Mouse (Mus musculus): Measurements from ENCODE around the gene Tmem120a. TPM values are rescaled to one million over a fixed set of nuclear protein-coding genes. Genes with fewer than 3 reads are reported as not detected.

Gene Tmem120a
- polyA plus RNA-seq, 1 experiment from 2014 or later = 88.2 TPM

DNA sequence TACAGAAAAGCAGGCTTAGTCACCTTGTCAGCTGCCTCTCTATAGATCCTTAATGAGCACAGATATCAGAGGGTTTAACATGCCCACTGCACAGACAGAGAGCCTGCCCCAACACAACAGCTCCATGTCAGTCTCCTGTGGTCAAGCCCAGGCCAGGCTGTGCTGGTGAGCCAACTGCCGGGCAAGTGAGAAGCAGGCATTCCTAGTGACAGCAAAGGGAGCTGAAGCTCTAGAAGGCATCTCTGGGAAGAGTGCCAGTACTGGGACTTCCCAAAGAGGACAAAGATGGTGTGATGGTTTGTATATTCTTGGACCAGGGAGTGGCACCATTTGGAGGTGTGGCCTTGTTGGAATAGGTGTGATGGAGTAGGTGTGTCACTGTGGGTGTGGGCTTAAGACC, 6.8 kb upstream of the Tmem120a start:
- 90% methylated on average over 1 of the region's 1 CpGs for WGBS
- Histone ChIP-seq H3K4me3 (replicated peaks) (no peak overlapping the region), H3K4me1 (no peaks in the 10 kb centered on the region), H3K9ac (replicated peaks) (no peak overlapping the region), H3K36me3 (no peaks in the 10 kb centered on the region), H3K27me3 (replicated peaks) (no peaks in the 10 kb centered on the region), H3K4me2 (no peak overlapping the region), H3K9me3 (replicated peaks) (no peaks in the 10 kb centered on the region), H3K27ac (replicated peaks) (no peak overlapping the region)
- ATAC-seq (ENCODE audit: low FRiP score) = no peak

DNA sequence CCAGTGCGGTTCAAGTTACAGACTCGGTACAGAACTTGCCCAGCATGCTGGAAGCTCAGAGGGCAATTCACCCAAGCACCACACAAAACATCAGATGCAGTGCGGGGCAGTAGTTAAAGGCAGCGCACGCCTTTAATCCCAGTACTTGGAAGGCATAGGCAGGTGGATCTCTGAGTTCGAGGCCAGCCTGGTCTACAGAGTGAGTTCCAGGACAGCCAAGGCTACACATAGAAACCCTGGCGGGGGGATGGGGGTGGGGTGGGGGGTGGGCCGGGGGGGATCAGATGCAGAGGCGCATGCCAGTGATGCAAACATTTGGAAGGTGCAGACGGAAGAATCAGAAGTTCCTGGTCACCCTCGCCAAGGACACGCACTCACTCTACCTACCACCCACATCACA, 494 bp upstream of the Tmem120a start:
- peaks cover 17% of the 10 kb centered on the region for H3K4me1 ChIP-seq
- peak overlapping the region; percentile 70; the same call in 1 of the 2 replicates for H3K27ac ChIP-seq (replicated peaks)
- H3K4me3 ChIP-seq (replicated peaks) = peak overlapping the region; percentile 90
- H3K9me3 ChIP-seq (replicated peaks) = no peaks in the 10 kb centered on the region
- WGBS = 19% methylated on average over 12 of the region's 12 CpGs
- H3K36me3 ChIP-seq = peaks cover 16% of the 10 kb centered on the region
- peak overlapping the region; percentile 97 for H3K4me2 ChIP-seq
- ATAC-seq (ENCODE audit: low FRiP score) = no peak; the same call in 1 of the 2 replicates
- H3K9ac ChIP-seq (replicated peaks) = peak overlapping the region; percentile 89
- 0 out of 2 replicates have a peak, but pooled peaks cover 3% of the 10 kb centered on the region for H3K27me3 ChIP-seq (replicated peaks)

- Histone ChIP-seq H3K27me3 (replicated peaks) (0 out of 2 replicates have a peak, but pooled peaks cover 3% of the 10 kb centered on the region), H3K9me3 (replicated peaks) (no peaks in the 10 kb centered on the region), H3K27ac (replicated peaks) (peak overlapping the region; percentile 70; the same call in 1 of the 2 replicates), H3K4me1 (peaks cover 17% of the 10 kb centered on the region), H3K36me3 (peaks cover 16% of the 10 kb centered on the region), H3K4me2 (peak overlapping the region; percentile 97), H3K9ac (replicated peaks) (peak overlapping the region; percentile 89), H3K4me3 (replicated peaks) (peak overlapping the region; percentile 90)
- 21% methylated on average over 18 of the region's 18 CpGs for WGBS
- peak; percentile 70 for ATAC-seq (ENCODE audit: low FRiP score)
Measured at GRCm38 (mm10) chr5:135742941-135743740, 1.1 kb downstream of the Tmem120a start.

DNA sequence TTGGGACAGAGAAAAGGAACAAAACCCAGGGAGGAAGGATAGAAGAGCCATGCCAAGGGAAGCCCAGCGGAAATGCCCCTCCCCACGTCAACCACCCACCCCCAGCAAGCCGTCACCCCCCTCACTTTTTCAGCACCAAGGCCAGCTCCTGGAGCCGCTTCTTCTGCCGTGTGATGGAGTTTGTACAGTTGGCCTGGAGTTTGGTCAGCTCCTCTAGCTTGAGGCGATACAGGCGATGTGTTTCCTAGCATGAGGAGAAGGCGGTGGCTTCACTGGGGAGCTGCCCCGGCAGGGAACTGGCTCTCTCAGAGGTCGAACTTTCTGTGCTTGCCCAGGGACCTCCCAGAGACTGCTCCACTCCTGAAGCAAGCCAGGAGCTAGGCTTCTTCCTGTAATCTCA, 2.1 kb downstream of the Tmem120a start:
- no peak for ATAC-seq (ENCODE audit: low FRiP score)
- 73% methylated on average over 10 of the region's 10 CpGs for WGBS

GRCm38 (mm10) chr5:135738266-135738665, 6.0 kb downstream of the Tmem120a start:
- H3K4me2 ChIP-seq = no peak overlapping the region
- no peaks in the 10 kb centered on the region for H3K9me3 ChIP-seq (replicated peaks)
- 22% methylated on average over 6 of the region's 6 CpGs for WGBS
- H3K27me3 ChIP-seq (replicated peaks) = no peaks in the 10 kb centered on the region
- ATAC-seq (ENCODE audit: low FRiP score) = no peak
- no peak overlapping the region for H3K27ac ChIP-seq (replicated peaks)
- H3K4me3 ChIP-seq (replicated peaks) = no peak overlapping the region
- H3K36me3 ChIP-seq = peaks cover 64% of the 10 kb centered on the region
- H3K4me1 ChIP-seq = peaks cover 7% of the 10 kb centered on the region
- H3K9ac ChIP-seq (replicated peaks) = no peak overlapping the region

More for the DNA sequence above, 2.1 kb downstream of the Tmem120a start:
- Histone ChIP-seq H3K4me2 (no peak overlapping the region), H3K27ac (replicated peaks) (no peak overlapping the region), H3K27me3 (replicated peaks) (0 out of 2 replicates have a peak, but pooled peaks cover 3% of the 10 kb centered on the region), H3K4me3 (replicated peaks) (no peak overlapping the region), H3K9ac (replicated peaks) (no peak overlapping the region), H3K9me3 (replicated peaks) (no peaks in the 10 kb centered on the region), H3K36me3 (peaks cover 26% of the 10 kb centered on the region), H3K4me1 (peaks cover 17% of the 10 kb centered on the region)

DNA sequence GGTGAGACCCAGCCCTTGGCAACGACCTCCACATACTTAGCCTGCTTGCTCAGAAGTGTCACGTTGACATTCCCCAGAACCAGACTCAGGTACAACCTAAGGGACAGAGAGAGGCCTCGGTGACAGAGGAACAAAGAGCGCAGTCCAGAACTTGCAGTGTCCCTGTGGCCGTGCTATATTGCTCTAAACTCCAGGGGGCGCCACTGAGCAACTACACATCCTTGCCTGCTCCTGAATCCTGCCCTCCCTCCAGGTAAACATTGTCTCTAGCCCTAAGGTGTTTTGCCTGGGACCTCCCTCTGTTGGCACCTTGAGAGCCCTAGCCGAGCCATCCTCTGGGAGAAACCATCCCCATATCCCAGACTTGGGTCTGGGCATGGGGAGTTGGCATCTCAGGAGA, 7.1 kb downstream of the Tmem120a start:
- 81% methylated on average over 7 of the region's 7 CpGs for WGBS
- H3K9me3 ChIP-seq (replicated peaks) = no peaks in the 10 kb centered on the region
- no peak for ATAC-seq (ENCODE audit: low FRiP score)
- H3K36me3 ChIP-seq = peaks cover 75% of the 10 kb centered on the region
- H3K4me3 ChIP-seq (replicated peaks) = no peak overlapping the region
- no peak overlapping the region for H3K9ac ChIP-seq (replicated peaks)
- no peak overlapping the region for H3K4me2 ChIP-seq
- no peaks in the 10 kb centered on the region for H3K4me1 ChIP-seq
- no peaks in the 10 kb centered on the region for H3K27me3 ChIP-seq (replicated peaks)
- no peak overlapping the region for H3K27ac ChIP-seq (replicated peaks)

GRCm38 (mm10) chr5:135736544-135736943, 7.7 kb downstream of the Tmem120a start:
- H3K9ac ChIP-seq (replicated peaks) = no peak overlapping the region
- peaks cover 77% of the 10 kb centered on the region for H3K36me3 ChIP-seq
- H3K4me2 ChIP-seq = no peak overlapping the region
- H3K4me1 ChIP-seq = no peaks in the 10 kb centered on the region
- 93% methylated on average over 16 of the region's 16 CpGs for WGBS
- no peak overlapping the region for H3K27ac ChIP-seq (replicated peaks)
- no peaks in the 10 kb centered on the region for H3K27me3 ChIP-seq (replicated peaks)
- no peak for ATAC-seq (ENCODE audit: low FRiP score)
- no peaks in the 10 kb centered on the region for H3K9me3 ChIP-seq (replicated peaks)
- no peak overlapping the region for H3K4me3 ChIP-seq (replicated peaks)

GRCm38 (mm10) chr5:135735741-135736140, 8.5 kb downstream of the Tmem120a start:
- no peak overlapping the region for H3K27ac ChIP-seq (replicated peaks)
- H3K4me1 ChIP-seq = no peaks in the 10 kb centered on the region
- no peaks in the 10 kb centered on the region for H3K27me3 ChIP-seq (replicated peaks)
- no peak for ATAC-seq (ENCODE audit: low FRiP score)
- no peak overlapping the region for H3K9ac ChIP-seq (replicated peaks)
- H3K4me3 ChIP-seq (replicated peaks) = no peak overlapping the region
- whole genome bisulfite sequencing = 89% methylated on average over 13 of the region's 13 CpGs
- peaks cover 78% of the 10 kb centered on the region for H3K36me3 ChIP-seq
- no peaks in the 10 kb centered on the region for H3K9me3 ChIP-seq (replicated peaks)
- H3K4me2 ChIP-seq = no peak overlapping the region

DNA sequence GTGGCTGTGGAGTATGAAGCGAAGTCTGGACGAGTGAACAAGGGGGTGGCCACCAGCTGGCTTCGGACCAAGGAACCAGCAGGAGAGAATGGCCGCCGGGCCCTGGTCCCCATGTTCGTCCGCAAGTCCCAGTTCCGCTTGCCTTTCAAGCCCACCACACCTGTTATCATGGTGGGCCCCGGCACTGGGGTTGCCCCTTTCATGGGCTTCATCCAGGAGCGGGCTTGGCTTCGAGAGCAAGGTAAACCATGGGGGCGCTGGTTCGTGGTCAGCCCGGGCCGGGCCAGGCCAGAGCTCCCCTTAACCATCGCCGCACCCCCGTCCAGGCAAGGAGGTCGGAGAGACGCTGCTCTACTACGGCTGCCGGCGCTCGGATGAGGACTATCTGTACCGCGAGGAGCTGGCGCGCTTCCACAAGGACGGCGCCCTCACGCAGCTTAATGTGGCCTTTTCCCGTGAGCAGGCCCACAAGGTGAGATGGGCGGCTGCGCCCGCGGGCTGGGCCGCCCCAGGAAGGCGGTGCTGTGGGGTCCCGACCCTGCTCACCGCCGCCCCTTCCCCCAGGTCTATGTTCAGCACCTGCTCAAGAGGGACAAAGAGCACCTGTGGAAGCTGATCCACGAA, 10.1 kb downstream of the Tmem120a start:
- no peak for ATAC-seq (ENCODE audit: low FRiP score)
- Histone ChIP-seq H3K4me1 (no peaks in the 10 kb centered on the region), H3K4me3 (replicated peaks) (no peak overlapping the region), H3K27me3 (replicated peaks) (no peaks in the 10 kb centered on the region), H3K36me3 (peaks cover 89% of the 10 kb centered on the region), H3K9me3 (replicated peaks) (no peaks in the 10 kb centered on the region), H3K9ac (replicated peaks) (no peak overlapping the region), H3K4me2 (no peak overlapping the region), H3K27ac (replicated peaks) (no peak overlapping the region)
- 95% methylated on average over 42 of the region's 42 CpGs for WGBS

GRCm38 (mm10) chr5:135733071-135733470, 11.2 kb downstream of the Tmem120a start:
- Histone ChIP-seq H3K9me3 (replicated peaks) (no peaks in the 10 kb centered on the region), H3K27me3 (replicated peaks) (no peaks in the 10 kb centered on the region), H3K4me2 (no peak overlapping the region), H3K27ac (replicated peaks) (no peak overlapping the region), H3K4me1 (no peaks in the 10 kb centered on the region), H3K9ac (replicated peaks) (no peak overlapping the region), H3K36me3 (peaks cover 95% of the 10 kb centered on the region), H3K4me3 (replicated peaks) (no peak overlapping the region)
- ATAC-seq (ENCODE audit: low FRiP score) = no peak
- 91% methylated on average over 4 of the region's 4 CpGs for WGBS

GRCm38 (mm10) chr5:135731322-135731721, 12.9 kb downstream of the Tmem120a start:
- no peak overlapping the region for H3K4me2 ChIP-seq
- H3K36me3 ChIP-seq = peaks cover 77% of the 10 kb centered on the region
- no peak overlapping the region for H3K9ac ChIP-seq (replicated peaks)
- no peak overlapping the region for H3K4me3 ChIP-seq (replicated peaks)
- ATAC-seq (ENCODE audit: low FRiP score) = no peak
- peaks cover 12% of the 10 kb centered on the region for H3K4me1 ChIP-seq
- H3K9me3 ChIP-seq (replicated peaks) = no peaks in the 10 kb centered on the region
- WGBS = 92% methylated on average over 16 of the region's 16 CpGs
- H3K27me3 ChIP-seq (replicated peaks) = no peaks in the 10 kb centered on the region
- no peak overlapping the region for H3K27ac ChIP-seq (replicated peaks)

- no peak for ATAC-seq (ENCODE audit: low FRiP score)
- H3K9ac ChIP-seq (replicated peaks) = no peak overlapping the region
- H3K4me1 ChIP-seq = peaks cover 16% of the 10 kb centered on the region
- 96% methylated on average over 10 of the region's 10 CpGs for WGBS
- H3K27me3 ChIP-seq (replicated peaks) = no peaks in the 10 kb centered on the region
- no peak overlapping the region for H3K27ac ChIP-seq (replicated peaks)
- H3K4me3 ChIP-seq (replicated peaks) = no peak overlapping the region
- no peaks in the 10 kb centered on the region for H3K9me3 ChIP-seq (replicated peaks)
- peaks cover 74% of the 10 kb centered on the region for H3K36me3 ChIP-seq
- H3K4me2 ChIP-seq = no peak overlapping the region
Measured at GRCm38 (mm10) chr5:135730916-135731315, 13.3 kb downstream of the Tmem120a start.
